Mouse (Mus musculus): ENCODE results near the gene Gale.
"Not testable (repeated sequence)": the region's sequence is repeated elsewhere in the genome, so short reads cannot be mapped to it uniquely, and the experiment has no call there.

- TF ChIP-seq POLR2A (IDR thresholded peaks at IDR 0.05; ENCODE audit: low read depth, low read length); ZNF384 (IDR thresholded peaks at IDR 0.05; ENCODE audit: low read depth, low read length); HCFC1 (IDR thresholded peaks at IDR 0.05; ENCODE audit: low read depth, low read length); GABPA (IDR thresholded peaks at IDR 0.05; ENCODE audit: insufficient replicate concordance, low read depth, low read length); EP300 (IDR thresholded peaks at IDR 0.05; ENCODE audit: low read length); MAX (IDR thresholded peaks at IDR 0.05; ENCODE audit: low read length); ZMIZ1 (IDR thresholded peaks at IDR 0.05; ENCODE audit: low read depth, low read length); ZKSCAN1 (IDR thresholded peaks at IDR 0.05; ENCODE audit: borderline replicate concordance, low read depth, low read length); CHD2 (IDR thresholded peaks at IDR 0.05; ENCODE audit: low read length): not testable (repeated sequence)
- TF ChIP-seq CTCF (conservative IDR thresholded peaks at IDR 0.05 in 1 of 2, IDR thresholded peaks at IDR 0.05 in 1 of 2; ENCODE audit: low read depth in 2 of 2, low read length in 2 of 2) = peak in 1 of 2 experiments; percentile 50; a peak in 2 of 4 replicates
- TF ChIP-seq SMC3 (IDR thresholded peaks at IDR 0.05; ENCODE audit: low read depth, low read length) = peak; percentile 17; the same call in 1 of the 2 replicates
Measured at GRCm38 (mm10) chr4:135941026-135941425, 22.5 kb upstream of the Gale start.

Data from CH12.LX (cell line).